Mouse (Mus musculus): Measurements from ENCODE around the gene Scaf1.

- TF ChIP-seq POLR2A (IDR thresholded peaks at IDR 0.05; ENCODE audit: insufficient read depth, low read depth, low read length), result no peak
- TF ChIP-seq CTCF (IDR thresholded peaks at IDR 0.05; ENCODE audit: insufficient read depth, low read depth, low read length), result no peak
Measured at GRCm38 (mm10) chr7:44998501-44998955, 17.6 kb downstream of the Scaf1 start, which contains the start of gene Bcl2l12.
